Mouse (Mus musculus): ENCODE measurements at regions not wholly inside any gene's neighbourhood (a gene's known extent, or its start where the extent isn't known, plus 50 kb on each side); places are given as distances from the start of the nearest gene placed in this dataset.
A peak's percentile ranks its signal among the peaks of the same experiment; 100 is the strongest.

DNA sequence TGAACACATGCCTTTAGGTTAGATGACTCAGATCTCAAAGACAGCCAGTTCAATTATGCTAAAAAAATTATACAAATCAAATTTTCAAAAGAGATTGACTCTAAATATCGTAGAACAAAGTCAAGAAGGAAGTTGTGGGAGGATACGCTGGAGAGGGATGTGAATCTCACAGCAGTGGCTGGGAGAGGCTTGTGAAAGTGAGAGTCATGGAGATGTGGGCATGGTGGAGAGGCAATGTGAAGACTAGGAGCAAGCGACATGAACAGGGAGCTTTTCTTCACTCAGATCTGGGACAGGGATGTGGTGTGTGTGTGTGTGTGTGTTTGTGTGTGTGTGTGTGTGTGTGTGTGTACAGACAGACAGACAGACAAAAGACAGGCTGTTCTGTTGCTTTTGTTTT lies 87.9 kb upstream of the Dlx2 start:
- peaks cover 11% of the 10 kb centered on the region for H3K4me1 ChIP-seq (ENCODE audit: control insufficient read depth, insufficient read depth, low read length)
- no peak overlapping the region for H3K4me3 ChIP-seq (ENCODE audit: insufficient read depth, low read length)
- TF ChIP-seq POLR2A (IDR thresholded peaks at IDR 0.05; ENCODE audit: borderline replicate concordance, low read depth, low read length) (no peak), CTCF (IDR thresholded peaks at IDR 0.05; ENCODE audit: low read depth, low read length) (no peak)
- H3K27ac ChIP-seq (ENCODE audit: insufficient read depth, low read depth, low read length) = no peak overlapping the region

DNA sequence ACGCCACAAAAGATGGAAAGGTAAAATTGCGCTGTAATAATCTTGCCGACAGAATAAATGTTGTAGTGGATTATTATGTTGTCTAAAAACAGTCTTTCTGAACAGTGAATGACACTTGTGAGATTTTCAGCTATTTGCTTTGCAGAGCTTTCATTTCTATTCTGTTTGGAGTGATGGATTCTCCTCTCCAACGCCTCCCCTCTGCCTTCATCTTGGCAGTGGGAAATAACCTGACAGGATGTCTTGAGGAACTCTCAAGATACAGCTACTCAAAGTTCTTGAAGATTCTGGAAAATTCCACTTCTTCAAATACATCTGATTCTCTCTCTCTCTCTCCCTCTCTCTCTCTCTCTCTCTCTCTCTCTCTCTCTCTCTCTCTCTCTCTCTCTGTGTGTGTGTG lies 89.6 kb upstream of the Dlx2 start:
- Histone ChIP-seq H3K4me1 (ENCODE audit: control insufficient read depth, insufficient read depth, low read length) (peaks cover 11% of the 10 kb centered on the region), H3K4me3 (ENCODE audit: insufficient read depth, low read length) (no peak overlapping the region), H3K27ac (ENCODE audit: insufficient read depth, low read depth, low read length) (no peak overlapping the region)
- no peak for TF ChIP-seq CTCF (IDR thresholded peaks at IDR 0.05; ENCODE audit: low read depth, low read length)
- no peak for TF ChIP-seq POLR2A (IDR thresholded peaks at IDR 0.05; ENCODE audit: borderline replicate concordance, low read depth, low read length)

DNA sequence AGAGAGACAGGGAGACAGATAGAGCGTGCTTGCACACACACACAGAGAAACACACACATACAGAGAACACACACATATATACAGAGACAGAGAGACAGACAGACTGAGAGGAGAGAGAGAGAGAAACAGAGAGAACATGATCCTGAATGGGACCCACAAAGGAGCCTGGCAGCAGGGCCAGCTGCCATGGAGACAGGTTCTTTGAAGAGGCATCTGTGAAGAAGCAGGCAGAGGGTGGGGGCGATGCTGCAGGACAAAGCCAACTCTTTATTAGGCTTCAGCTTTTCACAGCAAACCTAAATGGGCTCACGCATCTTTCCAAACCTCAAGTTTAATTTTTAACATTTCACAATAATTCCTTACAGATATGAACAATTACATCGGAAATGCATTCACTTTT lies 90.0 kb upstream of the Dlx2 start:
- no peak for TF ChIP-seq POLR2A (IDR thresholded peaks at IDR 0.05; ENCODE audit: borderline replicate concordance, low read depth, low read length)
- no peak for TF ChIP-seq CTCF (IDR thresholded peaks at IDR 0.05; ENCODE audit: low read depth, low read length)
- H3K4me1 ChIP-seq (ENCODE audit: control insufficient read depth, insufficient read depth, low read length) = peaks cover 11% of the 10 kb centered on the region
- H3K27ac ChIP-seq (ENCODE audit: insufficient read depth, low read depth, low read length) = no peak overlapping the region
- no peak overlapping the region for H3K4me3 ChIP-seq (ENCODE audit: insufficient read depth, low read length)

DNA sequence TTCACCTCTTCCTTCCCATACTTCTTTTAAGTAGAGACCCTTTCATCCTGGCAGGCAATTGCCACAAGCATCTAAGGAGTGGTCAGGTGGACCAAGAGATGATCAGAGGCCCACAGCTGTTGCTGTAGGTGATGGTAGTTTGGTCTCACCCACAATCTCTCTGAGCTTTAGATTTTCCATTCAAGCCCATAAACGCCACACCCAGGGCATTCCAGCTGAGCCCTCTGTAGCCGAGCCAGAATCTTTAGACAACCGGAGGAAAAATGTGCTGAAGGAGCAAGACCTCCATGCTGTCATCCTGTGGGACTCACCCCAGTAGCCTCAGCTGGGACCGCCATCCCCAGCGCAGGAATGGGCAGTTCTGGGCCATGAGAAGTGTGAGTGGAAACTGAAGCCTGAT lies 93.7 kb upstream of the Dlx2 start:
- TF ChIP-seq CTCF (IDR thresholded peaks at IDR 0.05; ENCODE audit: low read depth, low read length) (no peak), POLR2A (IDR thresholded peaks at IDR 0.05; ENCODE audit: borderline replicate concordance, low read depth, low read length) (no peak)
- Histone ChIP-seq H3K27ac (ENCODE audit: insufficient read depth, low read depth, low read length) (no peak overlapping the region), H3K4me1 (ENCODE audit: control insufficient read depth, insufficient read depth, low read length) (peaks cover 13% of the 10 kb centered on the region), H3K4me3 (ENCODE audit: insufficient read depth, low read length) (no peak overlapping the region)

DNA sequence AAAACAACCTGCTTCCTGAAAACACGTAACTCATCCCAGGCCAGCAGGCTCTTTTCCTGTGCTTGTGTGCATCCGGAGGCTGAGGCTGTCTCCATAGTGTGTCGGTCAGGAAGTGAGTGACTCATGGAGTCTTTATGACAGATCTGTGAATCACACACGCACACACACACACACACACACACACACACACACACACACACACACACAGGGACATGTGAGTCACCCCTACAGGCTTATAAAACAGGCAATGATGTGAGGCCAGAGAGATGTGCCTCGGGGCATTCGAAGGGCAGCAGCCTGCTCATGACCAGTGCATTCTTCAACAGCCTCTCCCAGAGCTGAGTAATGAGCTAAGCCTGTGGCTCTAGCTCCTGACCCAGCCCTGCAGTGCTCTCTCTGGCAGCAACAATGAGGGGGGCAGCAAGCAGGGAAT lies 97.5 kb upstream of the Dlx2 start:
- Histone ChIP-seq H3K4me3 (ENCODE audit: insufficient read depth, low read length) (no peak overlapping the region), H3K27ac (ENCODE audit: insufficient read depth, low read depth, low read length) (peak overlapping the region; percentile 42), H3K4me1 (ENCODE audit: control insufficient read depth, insufficient read depth, low read length) (peaks cover 13% of the 10 kb centered on the region)
- TF ChIP-seq CTCF (IDR thresholded peaks at IDR 0.05; ENCODE audit: low read depth, low read length) = no peak
- TF ChIP-seq POLR2A (IDR thresholded peaks at IDR 0.05; ENCODE audit: borderline replicate concordance, low read depth, low read length) = no peak

DNA sequence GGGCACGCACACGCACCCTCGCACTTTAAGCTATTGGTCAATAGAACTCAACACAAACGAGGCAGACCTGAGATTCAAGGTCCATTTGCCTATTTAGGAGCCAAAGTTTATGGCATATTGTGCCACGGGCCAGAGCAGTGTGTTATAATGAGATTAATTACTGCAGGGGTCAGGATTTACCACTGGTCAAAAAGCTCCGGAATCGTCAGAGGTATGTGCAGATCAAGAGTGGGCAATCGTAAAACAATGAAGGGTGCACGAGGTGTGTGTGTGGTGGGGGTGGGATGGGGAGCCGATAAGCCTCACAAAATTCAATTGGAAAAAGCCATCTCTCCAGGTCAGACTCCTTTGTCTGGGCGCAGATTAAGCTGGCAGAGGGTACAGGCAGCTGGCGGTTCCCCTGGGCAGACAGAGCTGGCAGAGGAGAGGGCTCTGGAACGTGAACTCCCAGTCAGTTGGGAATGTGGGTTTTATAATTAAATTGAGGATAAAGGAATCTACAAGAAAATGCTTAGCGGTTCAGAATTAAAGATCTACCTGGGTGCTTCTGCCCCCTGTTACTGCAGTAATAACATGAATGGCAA lies 97.4 kb upstream of the Itga6 start:
- Histone ChIP-seq H3K4me3 (ENCODE audit: insufficient read depth, low read length) (no peak overlapping the region), H3K4me1 (ENCODE audit: control insufficient read depth, insufficient read depth, low read length) (peaks cover 11% of the 10 kb centered on the region), H3K27ac (ENCODE audit: insufficient read depth, low read depth, low read length) (no peak overlapping the region)
- TF ChIP-seq CTCF (IDR thresholded peaks at IDR 0.05; ENCODE audit: low read depth, low read length) (no peak), POLR2A (IDR thresholded peaks at IDR 0.05; ENCODE audit: borderline replicate concordance, low read depth, low read length) (no peak)

DNA sequence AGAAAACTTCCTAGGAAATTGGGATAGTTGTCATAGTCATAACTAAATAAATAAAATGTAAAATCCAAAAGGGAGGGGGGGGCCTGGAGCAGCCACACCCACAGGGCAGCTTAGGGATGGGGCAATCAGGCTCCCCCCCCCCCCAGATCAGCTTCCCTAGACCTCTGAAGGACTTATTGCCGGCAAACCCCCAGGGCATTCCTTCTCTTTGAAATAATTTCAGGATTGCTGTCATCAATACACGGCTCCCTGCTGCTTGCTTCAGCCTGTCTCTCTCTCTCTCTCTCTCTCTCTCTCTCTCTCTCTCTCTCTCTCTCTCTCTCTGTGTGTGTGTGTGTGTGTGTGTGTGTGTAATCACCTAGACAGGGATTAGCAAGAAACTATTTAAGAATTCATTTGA lies 93.8 kb upstream of the Itga6 start:
- Histone ChIP-seq H3K4me1 (ENCODE audit: control insufficient read depth, insufficient read depth, low read length) (peaks cover 9% of the 10 kb centered on the region; the same call in 1 of the 2 replicates), H3K27ac (ENCODE audit: insufficient read depth, low read depth, low read length) (no peak overlapping the region), H3K4me3 (ENCODE audit: insufficient read depth, low read length) (no peak overlapping the region)
- no peak for TF ChIP-seq POLR2A (IDR thresholded peaks at IDR 0.05; ENCODE audit: borderline replicate concordance, low read depth, low read length)
- no peak for TF ChIP-seq CTCF (IDR thresholded peaks at IDR 0.05; ENCODE audit: low read depth, low read length)

DNA sequence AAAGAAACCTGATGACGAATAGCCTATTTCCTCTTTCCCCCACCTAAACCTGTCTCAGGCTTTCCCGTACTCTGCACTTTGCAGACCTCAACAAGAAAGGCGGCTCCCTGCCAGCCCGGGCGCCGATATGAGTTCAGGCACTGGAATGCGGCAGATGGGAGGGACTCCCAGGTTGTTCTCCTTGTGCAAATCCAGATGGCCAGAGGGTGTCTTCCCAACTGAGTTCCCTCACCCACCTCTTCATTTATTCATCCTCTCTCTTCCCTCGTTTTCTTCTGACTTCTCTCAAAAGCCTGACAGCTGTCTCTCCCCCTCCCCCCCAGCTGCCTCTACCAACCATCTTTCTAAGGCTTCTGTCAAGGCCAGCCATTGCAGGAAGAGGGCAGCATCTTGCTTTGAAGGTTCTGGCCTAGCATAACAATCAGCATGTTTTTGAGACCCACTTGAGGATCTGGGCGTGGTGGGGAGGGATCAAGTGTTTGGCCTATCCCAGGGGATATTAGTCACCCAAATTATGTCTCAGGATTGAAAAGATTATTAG lies 93.1 kb upstream of the Itga6 start:
- Histone ChIP-seq H3K4me1 (ENCODE audit: control insufficient read depth, insufficient read depth, low read length) (peaks cover 11% of the 10 kb centered on the region; the same call in 1 of the 2 replicates), H3K27ac (ENCODE audit: insufficient read depth, low read depth, low read length) (no peak overlapping the region), H3K4me3 (ENCODE audit: insufficient read depth, low read length) (no peak overlapping the region)
- 0 out of 2 replicates have a peak, but pooled peaks have one; percentile 13 for TF ChIP-seq CTCF (IDR thresholded peaks at IDR 0.05; ENCODE audit: low read depth, low read length)
- TF ChIP-seq POLR2A (IDR thresholded peaks at IDR 0.05; ENCODE audit: borderline replicate concordance, low read depth, low read length) = no peak

DNA sequence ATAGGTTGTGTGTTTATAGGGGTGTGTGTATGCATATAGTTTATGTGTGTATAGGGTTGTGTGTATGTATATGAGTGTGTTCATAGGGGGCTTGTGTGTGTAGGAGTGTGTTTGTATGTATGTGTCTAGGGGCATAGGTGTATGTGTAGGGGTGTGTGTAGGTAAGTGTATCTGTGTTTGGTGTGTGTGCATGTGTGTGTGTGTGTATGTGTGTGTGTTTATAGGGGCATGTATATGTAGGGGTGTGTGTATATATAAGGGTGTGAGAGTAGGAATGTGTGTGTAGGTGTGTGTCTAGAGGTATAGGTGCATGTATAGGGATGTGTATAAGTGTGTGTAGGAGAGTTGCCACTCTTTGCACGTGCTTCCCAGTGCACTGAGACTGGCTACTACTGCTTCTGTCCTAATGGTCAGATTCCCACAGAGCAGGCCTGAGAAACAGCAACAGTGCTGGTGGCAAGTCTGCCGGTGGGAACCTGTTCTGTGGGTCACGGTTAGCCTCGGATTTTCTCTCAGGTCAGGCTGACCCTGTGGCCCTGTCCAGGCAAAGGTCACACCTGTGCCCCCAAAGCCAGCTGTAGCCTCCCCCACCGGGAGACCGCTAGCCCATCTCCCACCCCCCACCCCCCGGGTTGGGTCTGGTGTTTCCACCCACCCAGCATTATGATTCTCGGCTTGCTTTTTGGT lies 90.5 kb upstream of the Itga6 start:
- H3K4me1 ChIP-seq (ENCODE audit: control insufficient read depth, insufficient read depth, low read length) = peaks cover 13% of the 10 kb centered on the region; the same call in 1 of the 2 replicates
- no peak overlapping the region for H3K27ac ChIP-seq (ENCODE audit: insufficient read depth, low read depth, low read length)
- TF ChIP-seq POLR2A (IDR thresholded peaks at IDR 0.05; ENCODE audit: borderline replicate concordance, low read depth, low read length) (no peak), CTCF (IDR thresholded peaks at IDR 0.05; ENCODE audit: low read depth, low read length) (no peak)
- H3K4me3 ChIP-seq (ENCODE audit: insufficient read depth, low read length) = no peak overlapping the region
